Mouse (Mus musculus) induced T-regulatory cell, adult 2 months (primary cell): ENCODE data around the gene Ppp1r1a.

Experiments
- DNase-seq: peaks from one replicate; pipeline ENCODE4 v3.0.0-alpha.2; 2012; ENCODE audit warnings: low read depth

Gene Ppp1r1a

DNA sequence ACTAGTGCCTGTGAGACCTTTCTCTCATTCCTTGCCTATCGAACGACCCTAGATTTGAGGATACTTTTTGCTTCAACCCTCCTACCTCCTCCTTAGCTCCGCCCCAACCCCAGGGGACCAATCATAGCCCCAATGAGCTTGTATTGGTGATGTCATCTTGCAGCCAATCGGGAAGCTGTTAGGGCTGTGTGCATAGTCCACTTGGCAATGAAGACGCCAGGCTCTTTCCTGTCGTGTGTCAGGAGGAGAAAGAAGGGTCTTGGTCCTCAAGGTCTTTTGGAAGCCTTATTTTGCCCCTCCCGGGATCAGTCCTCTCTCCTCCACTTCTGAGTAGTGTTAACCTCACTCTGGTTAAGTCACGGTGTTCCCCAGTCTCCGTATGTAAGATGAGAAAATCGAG, 23.7 kb downstream of the Ppp1r1a start:
- DNase-seq = peak; percentile 43

DNA sequence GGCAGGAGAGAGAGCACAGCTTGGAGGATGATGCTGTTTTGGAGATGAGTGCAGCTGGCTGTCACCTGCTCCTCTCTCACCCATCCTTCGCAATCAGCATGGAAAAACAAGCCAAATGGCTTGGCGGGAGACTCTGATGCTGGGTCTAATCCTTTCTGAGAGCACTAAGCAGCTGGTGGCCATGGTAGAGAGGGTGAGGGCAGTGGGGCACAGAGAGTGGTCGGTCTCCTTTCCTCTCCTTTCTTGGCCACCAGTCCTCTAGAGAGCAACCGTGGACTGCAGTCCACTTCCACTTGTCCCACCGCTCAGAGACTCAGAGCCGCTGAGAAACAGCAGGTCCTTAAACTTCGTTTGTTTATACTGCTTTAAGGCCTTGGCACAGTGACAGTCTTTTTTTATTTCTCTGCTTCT, 24.2 kb downstream of the Ppp1r1a start:
- DNase-seq = no peak

DNA sequence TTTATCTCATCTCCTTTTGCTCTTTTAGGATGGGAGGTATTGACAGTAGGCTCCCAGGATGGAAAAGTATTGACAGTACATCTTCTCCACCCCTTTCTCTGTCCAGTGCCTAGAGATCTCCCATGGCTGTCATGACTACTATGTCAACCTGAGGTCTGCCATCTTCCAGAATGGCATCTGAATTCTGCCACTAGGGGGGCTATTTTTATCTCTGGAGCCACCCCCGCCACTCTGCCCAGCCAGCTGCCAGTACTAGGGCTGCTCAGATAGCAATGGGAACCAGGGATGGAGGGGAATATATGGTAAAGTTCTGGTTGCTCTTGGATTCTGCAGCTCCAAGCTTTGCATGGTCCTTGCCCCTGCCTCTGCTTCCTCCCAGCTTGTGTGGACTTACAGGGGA, 26.2 kb downstream of the Ppp1r1a start:
- DNase-seq = no peak

DNA sequence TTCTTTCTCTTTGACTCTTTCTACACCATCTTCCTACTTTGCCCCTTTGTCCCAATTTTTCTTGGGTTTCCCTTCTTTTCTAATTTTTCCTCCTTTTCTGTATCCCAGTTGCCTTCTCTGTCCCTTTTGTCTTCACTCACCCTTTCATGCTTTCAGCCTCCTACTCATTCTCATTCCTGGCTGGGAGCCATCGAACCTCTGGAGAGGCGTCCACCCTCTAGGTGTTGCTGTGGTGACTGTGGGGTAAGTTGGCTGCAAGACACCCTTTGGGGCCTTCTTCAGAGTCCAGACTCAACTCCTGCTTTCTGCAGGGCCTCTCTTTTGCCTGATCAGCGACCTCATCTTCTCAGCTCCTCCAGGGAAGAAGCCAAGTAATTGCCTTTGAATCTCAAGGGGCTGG, 28.5 kb downstream of the Ppp1r1a start:
- DNase-seq = no peak

DNA sequence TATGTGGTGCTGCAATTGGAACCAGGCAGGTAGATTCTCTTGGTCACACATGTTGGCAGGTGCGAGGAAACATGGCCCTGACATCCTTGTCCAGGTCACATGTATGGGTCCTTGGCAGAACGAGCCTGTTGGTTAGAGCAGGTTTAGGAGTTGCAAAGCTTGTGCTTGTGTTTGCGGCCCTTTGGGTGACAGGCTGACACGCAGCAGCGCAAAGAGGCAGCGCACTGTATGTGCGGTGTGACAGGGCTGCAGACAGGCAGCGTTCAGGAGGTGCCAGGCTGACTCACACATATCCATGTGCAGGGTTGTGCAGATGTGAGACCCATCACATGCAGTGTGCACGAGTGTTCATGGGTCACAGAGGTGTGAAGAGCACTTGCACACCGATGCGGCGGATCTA, 34.1 kb downstream of the Ppp1r1a start:
- DNase-seq = no peak

DNA sequence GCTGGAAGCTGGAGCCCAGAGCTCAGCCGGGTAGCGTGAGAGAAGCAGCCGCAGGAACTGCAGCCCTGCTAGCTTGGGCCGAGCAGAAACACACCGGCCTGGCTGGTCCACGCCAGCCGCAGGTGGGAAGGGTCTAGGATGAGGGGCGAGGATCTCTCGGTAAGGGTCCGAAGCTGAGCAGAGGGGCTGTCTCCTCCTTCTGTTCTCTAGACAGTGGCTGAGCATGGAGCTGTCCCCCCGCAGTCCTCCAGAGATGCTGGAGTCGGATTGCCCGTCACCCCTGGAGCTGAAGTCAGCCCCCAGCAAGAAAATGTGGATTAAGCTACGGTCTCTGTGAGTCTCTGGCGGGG, 34.6 kb downstream of the Ppp1r1a start:
- DNase-seq = no peak

DNA sequence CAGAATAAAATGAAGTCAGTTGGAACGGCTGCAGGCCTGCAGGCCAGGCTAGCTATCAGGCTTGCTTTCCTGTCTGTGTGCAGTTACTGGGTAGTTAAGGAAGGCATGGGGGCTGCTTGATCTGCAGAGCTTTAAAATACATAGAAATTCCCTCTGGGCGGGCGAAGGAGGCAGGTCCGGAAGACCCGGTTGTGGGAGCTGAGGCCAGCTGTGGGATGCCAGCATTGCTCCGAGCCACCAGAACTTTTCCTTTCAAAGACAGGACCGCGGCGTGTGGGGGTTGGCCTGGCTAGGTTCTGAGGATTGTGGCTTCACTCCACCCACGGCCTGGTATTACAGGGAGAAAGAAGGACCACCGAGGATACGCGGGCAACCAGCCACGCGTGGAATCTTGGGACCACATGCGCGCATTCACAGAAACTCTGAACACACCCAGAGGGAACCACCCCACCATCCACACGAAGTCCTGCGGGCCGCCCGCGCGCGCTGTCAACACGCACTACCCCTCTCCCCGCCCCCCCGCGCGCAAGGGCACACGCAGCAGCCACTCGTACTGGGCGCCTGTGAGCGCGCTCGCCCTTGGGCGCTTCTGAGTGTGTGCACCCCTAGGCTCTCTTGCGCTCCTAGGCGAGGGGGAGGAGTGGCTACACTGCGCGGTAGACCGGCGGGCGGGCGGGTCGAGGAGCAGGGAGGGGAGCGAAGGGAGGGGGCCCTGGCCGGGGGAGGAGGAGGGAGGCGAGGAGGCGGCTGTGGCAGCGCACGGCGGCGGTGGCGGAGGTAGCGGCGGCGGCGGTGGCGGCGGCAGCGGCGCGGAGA, 35.2 kb downstream of the Ppp1r1a start, which contains the start of gene Pde1b:
Gene Pde1b, plus strand, starts transcription at position 600 of the 816 bp plus-strand sequence.
- peak; percentile 57 for DNase-seq

DNA sequence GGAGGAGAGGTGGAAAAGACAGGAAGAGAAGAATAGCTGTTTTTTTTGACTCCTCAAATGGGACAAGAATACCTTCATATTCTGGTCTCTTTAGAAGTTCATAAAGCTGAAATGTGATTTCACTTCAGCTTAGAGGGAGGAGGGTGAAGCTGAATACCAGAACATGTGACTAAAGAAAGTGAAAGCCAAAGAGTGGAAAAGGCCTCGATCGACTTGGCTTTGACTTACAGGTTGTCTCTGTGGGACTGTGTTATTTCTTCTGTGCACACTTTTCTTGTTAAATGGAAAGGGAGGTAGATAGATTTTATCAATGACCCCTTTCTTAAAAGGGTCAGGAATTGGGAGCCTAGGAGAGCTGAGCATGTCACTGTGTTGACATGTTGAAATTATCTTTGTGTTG, 36.6 kb downstream of the Ppp1r1a start:
- peak; percentile 22 for DNase-seq

DNA sequence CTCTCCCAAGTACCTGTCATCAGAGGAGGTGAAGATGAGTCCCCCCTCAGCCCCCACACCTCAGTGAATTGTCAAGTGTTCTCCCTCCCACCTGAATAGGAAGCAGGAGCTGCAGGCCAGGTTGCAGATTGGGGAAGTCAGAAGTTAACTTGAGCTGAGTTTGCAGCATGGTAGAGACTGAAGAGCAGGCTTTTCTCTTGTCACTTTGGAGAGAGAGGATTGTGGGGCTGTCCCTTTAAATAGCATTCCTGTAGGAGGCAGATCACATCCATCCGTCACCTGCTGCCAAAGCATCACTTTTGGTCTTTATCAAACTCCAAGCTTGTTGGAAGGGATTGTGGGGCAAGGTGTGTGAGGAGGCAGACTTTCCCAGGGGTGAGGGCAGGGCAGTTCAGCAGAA, 37.1 kb downstream of the Ppp1r1a start:
- DNase-seq = no peak

DNA sequence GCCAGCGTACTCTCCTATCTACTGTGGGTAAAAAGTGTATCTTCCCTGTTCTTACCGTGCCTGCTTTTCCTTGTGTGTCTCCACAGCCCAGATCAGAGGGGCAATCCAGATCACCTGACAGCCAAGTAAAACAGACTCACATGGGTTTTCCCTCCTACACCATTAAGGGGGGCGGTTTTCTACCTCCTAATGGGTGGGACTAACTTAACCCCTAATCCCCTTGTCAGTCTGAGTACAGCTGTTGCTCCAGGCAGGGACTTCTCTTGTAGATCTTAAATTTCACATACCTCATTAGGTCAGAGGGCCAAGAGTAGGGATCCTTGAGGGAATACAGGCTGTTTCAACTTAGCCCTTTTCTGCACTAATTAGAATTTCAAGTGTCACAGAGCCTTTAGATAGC, 39.6 kb downstream of the Ppp1r1a start:
- DNase-seq = no peak

DNA sequence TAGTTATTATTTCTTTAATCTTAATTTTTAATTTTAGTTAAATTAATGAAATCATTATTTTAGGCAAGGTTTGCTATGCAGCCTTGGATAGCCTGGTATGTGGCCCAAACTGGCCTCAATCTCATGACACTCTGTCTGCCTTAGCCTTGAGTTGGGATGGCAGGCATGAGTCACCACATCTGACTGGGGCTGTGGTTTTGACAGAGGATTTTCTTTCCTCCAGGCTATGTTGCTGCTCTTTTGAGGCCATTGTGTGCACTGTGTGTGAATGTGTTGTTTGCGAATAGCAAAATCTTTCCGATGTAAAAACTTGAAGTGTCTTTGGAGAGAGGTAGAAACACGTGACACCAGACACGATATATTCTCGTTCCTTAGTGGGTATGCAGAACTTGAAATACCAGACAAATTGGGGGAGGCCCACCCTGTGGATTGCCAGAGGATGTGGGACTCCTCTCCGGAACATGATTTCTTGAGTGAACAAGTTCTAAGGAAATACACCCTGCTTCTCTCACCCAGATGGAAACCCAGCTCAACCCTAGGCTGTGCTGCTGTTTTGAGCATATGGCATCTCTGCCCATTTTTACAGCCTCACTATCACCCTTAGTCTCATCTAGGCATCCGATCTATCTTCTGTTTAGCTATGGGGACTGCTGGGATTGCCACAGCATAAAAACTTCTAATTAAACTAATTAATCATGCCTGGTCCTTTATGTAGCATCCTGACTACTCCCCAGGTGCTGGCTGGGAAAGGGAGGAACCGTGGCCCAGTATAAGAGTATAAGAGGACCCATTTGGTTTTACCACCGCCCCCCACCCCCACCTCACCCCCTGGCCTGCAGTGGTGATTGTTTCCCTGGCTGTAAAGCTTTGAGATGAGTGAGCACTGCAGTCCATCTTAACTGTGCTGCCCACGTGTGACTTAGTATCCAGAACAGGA, 41.3 kb downstream of the Ppp1r1a start:
- no peak for DNase-seq

DNA sequence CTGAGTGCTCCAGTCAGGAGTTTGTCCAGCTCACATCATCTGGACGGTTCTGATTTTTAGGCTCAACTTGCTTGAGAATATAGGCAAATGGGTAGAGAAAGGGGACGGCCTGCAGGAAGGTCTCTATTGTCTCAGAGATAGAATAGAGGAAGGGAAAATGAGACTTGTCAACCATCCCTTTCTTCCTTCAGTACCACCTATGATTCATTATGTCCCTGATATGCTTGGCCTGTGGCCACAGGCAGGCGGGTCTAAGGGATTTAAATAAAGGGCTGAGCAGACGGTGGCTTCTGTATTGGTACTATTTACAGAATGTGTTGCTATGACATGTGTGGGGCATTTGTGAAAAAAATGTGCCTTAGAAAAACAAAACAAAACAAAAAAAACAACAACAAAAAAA, 49.5 kb downstream of the Ppp1r1a start:
- DNase-seq = no peak

DNA sequence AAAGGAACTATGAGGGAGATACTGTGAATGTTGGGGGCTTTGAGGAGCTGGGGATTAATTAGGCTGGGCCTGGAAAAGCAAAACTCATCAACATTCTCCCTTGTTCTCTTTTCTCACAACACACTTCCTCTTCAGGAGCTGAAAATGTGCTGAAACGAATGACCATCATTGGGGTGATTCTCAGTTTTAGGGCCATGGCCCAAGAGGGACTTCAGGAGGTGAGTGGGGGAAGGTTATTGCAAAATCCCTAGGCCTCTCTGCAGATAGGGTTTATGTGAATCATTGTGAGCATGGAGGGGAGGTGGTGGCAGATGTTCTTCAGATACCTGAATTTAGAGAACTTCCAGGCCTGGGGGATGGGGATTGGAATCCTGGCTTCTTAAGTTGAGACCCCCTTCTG, 51.1 kb downstream of the Ppp1r1a start:
- no peak for DNase-seq

DNA sequence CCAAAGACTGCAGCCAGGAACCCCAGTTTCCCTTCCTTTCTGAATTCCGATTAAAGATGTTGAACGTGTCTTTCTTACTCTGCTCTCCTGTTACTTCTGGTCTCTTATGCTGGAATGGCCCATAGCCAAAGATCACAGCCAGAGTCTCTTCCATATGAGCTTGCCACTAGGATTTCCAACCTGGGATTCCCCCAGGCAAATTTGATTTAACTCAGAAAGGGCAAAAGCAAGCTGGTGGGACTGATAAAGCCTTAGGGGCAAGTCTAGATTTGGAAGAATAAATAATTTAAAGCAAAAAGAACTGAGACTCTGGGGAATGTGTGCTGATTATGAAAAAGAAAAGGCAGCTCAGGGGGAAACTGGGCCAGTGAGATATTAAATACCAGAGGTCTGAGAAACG, 52.7 kb downstream of the Ppp1r1a start:
- no peak for DNase-seq

DNA sequence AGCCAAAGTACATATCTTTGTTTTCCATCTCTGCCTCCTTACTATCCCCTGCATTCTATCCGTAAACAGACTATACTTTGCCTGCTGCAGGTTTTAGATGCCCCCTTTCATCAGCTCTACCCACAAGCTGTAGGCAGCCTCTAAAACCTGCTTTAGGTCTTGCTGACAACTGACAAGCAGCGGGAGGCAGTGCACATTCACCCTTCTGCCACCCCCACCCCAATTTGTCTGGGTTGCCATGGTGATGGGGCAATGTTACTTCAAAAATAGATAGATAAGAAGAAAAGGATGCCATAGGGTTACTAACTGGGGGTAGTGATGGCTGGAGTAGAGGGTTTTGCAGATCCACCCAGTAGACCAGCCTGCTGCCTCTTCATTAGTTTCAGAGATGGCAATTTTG, 53.3 kb downstream of the Ppp1r1a start:
- no peak for DNase-seq

DNA sequence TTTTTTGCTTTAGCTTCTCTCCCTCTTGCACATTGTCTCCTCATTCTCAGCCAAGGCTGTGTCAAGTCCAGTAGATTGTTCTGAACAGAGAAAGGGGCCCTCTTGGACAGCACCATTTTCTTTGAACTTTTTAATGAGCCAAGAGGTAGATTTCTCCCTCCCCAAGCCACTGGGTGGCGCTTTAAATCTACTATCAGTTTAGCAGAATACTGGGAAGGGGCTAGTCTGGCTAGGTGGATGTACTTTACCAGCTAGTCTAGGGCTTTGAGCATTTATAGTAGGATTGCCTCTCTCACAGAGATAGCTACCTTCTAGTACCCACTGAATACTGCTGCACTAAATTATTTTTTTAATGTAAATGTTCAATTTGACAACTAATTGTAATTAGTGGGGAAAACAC, 55.3 kb downstream of the Ppp1r1a start:
- DNase-seq = peak; percentile 14
